Mouse (Mus musculus): ENCODE measurements at regions not wholly inside any gene's neighbourhood (a gene's known extent, or its start where the extent isn't known, plus 50 kb on each side); places are given as distances from the start of the nearest gene placed in this dataset.

GRCm38 (mm10) chr19:27140892-27141291 lies 75.4 kb upstream of the Vldlr start:
- no peak for DNase-seq (ENCODE audit: low spot score)

DNA sequence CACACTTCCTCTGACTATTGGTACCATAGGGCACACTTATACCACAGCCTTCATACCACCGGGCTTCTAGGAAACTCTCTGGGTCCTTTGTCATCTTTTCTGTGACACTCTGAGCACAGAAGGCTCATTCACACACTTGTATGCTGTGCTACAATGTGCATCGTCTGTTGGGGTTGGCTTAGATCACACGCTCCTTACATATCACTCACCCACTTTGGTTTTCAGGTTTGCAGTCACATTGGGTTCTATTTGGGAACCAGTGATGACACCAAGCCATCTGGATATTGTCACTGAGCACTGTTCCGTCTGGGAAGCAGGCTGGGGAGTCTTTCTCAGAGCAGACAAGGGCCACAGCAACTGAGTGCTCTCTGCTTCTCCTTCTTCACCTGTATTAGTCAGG lies 74.1 kb upstream of the Vldlr start:
- no peak for DNase-seq (ENCODE audit: low spot score)

DNA sequence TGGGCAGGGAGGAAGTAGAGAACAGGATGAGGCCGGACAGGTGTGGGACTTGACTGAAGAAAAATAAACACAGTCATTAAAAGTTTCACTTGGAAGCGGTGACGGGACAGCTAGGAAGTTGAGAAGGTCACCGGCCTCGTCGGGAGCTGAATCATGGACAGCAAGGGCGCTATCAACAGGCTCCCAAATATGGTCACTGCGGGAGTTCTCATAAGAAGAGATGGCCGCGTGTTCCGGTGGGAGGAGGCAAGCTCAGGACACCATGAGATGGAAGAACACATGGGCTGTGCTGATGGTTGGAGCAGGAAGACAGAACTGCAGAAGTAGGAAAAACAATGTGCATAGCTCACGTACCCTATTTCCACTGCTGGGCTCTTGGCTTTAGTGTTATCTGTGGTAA lies 68.9 kb upstream of the Vldlr start:
- no peak for DNase-seq (ENCODE audit: low spot score)

DNA sequence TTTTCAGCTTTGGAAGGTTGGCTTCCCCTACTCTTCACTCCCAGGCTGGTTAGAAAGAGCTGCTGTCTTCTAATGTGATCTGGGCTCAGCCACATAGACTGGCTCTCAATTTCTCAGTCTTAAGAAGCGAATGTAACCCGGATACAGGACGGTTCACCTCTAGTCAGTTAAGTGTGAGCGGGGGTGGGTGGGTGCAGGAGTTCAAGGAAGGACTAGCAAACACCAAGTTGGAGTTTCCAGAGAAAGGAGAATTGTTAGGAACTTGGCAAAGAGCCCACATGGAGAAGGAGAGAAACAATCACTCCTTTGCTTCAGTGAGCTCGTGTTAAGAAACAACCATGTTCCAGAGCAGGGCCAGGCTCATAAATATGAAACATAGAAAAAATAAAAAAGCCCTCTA lies 68.0 kb upstream of the Vldlr start:
- DNase-seq (ENCODE audit: low spot score), result no peak

DNA sequence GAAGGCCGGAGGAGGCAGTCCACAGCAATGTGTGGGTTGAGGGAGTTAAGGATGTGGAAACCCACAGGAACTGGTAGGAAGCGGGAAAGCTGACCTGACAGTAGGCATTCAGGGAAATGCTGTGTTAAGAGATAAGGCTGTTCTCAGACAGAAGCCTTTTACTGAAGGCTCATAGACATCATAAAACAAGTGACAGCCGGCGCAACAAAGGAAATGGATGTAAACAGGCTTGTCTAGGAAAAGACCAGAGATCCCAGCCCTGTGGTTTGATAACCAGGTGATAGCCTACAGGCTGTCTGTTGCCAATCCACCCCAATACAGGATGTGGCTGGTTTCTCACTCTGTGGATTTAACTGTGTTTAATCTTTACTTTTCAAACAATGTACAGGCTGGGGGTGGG lies 66.7 kb upstream of the Vldlr start:
- no peak for DNase-seq (ENCODE audit: low spot score)

GRCm38 (mm10) chr19:27161933-27162332 lies 54.4 kb upstream of the Vldlr start:
- no peak for DNase-seq (ENCODE audit: low spot score)
